Mouse (Mus musculus) adrenal gland, adult 18-20 months (tissue): ENCODE measurements around the gene Ubl5. TPM values are rescaled to one million over a fixed set of nuclear protein-coding genes. Genes with fewer than 3 reads are reported as not detected.
A peak's percentile ranks its signal among the peaks of the same experiment; 100 is the strongest.

ENCODE experiments used
- DNase-seq, 2 experiments: peaks; one replicate each; pipeline ENCODE4 v3.0.0; 2021 to 2022; ENCODE audit warnings: low spot score in 2 of 2
- total RNA-seq, 2 experiments: library from RNA; stranded (reverse); gene quantifications; 1 replicate in 1 of 2; 2 replicates in 1 of 2; pipeline ENCODE4 v1.2.3; 2021

Ubl5 gene
- total RNA-seq, 2 experiments from 2014 or later = 352 to 436 TPM

- peak; percentile 27 to 28 for DNase-seq
Measured at GRCm38 (mm10) chr9:20694721-20695235, 52.1 kb downstream of the Ubl5 start.

GRCm38 (mm10) chr9:20696107-20696712, 53.5 kb downstream of the Ubl5 start:
- no peak for DNase-seq

Other genes starting within 250 kb of the Ubl5 start
- 10 to 100 TPM; 15.5 to 17.3 TPM for gene Zfp26, start 182.7 kb upstream of the Ubl5 start, total RNA-seq
- 10 to 100 TPM; 20.4 to 20.9 TPM for gene Zfp426, start 150.1 kb upstream of the Ubl5 start, total RNA-seq
- 10 to 100 TPM; 31.0 to 34.2 TPM for gene Zfp266, start 121.5 kb upstream of the Ubl5 start, total RNA-seq
- gene Zfp846, start 61.6 kb upstream of the Ubl5 start, total RNA-seq = 1 to 10 TPM; 5.9 to 6.7 TPM
- 10 to 100 TPM; 18.3 to 19.4 TPM for gene Fbxl12, start 1.9 kb downstream of the Ubl5 start, total RNA-seq
- gene Pin1, start 9.2 kb downstream of the Ubl5 start, total RNA-seq = 10 to 100 TPM; 24.9 to 27.7 TPM
- under 1 TPM; 0.53 to 0.58 TPM for gene Olfm2, start 103.5 kb downstream of the Ubl5 start, total RNA-seq
- gene Col5a3, start 172.2 kb downstream of the Ubl5 start, total RNA-seq = 100 to 1,000 TPM; 123 to 412 TPM
- not detected for gene Rdh8, start 175.6 kb downstream of the Ubl5 start, total RNA-seq
- 10 to 100 TPM; 14.7 to 17.5 TPM for gene A230050P20Rik, start 225.8 kb downstream of the Ubl5 start, total RNA-seq
- 1 to 10 TPM; 3.2 to 3.6 TPM for gene Angptl6, start 236.8 kb downstream of the Ubl5 start, total RNA-seq
- 10 to 100 TPM; 39.8 to 41.1 TPM for gene Ppan, start 245.3 kb downstream of the Ubl5 start, total RNA-seq